Mouse (Mus musculus) heart, postnatal 0 days (tissue): ENCODE measurements around the gene Klf3. TPM values are rescaled to one million over a fixed set of nuclear protein-coding genes. Genes with fewer than 3 reads are reported as not detected.

ENCODE experiments used
- ATAC-seq: fragments of 200-750 bp; cut with Nextera tagmentation; 2 replicates; pipeline ENCODE4 v1.8.0; 2017; ENCODE audit warnings: low read depth, moderate number of reproducible peaks, moderate library complexity; ENCODE audit not compliant: insufficient read depth
- DNase-seq: peaks from one replicate; pipeline ENCODE4 v3.0.0-alpha.2; 2016; ENCODE audit warnings: low spot score
- H3K27ac ChIP-seq: fragments of 300-500 bp; sonication (generic); 2 replicates; pipeline ENCODE4 v1.5.1; 2014; ENCODE audit warnings: low read depth, mild to moderate bottlenecking
- H3K27me3 ChIP-seq: fragments of 300-500 bp; sonication (generic); 2 replicates; pipeline ENCODE4 v1.6.1; 2014; ENCODE audit warnings: low read length, mixed read lengths; ENCODE audit not compliant: control insufficient read depth, insufficient read depth
- H3K36me3 ChIP-seq: fragments of 300-500 bp; sonication (generic); replicated peaks from 2 replicates; pipeline ENCODE4 v1.6.1; 2014; ENCODE audit warnings: low read length, mixed read lengths; ENCODE audit not compliant: control insufficient read depth, insufficient read depth
- H3K4me1 ChIP-seq: fragments of 300-500 bp; sonication (generic); 2 replicates; pipeline ENCODE4 v1.6.1; 2014; ENCODE audit warnings: antibody characterized with exemption; ENCODE audit not compliant: control insufficient read depth, insufficient read depth
- H3K4me2 ChIP-seq: fragments of 300-500 bp; sonication (generic); 2 replicates; pipeline ENCODE4 v1.6.1; 2014; ENCODE audit warnings: low read depth, mild to moderate bottlenecking, low read length, moderate library complexity
- H3K4me3 ChIP-seq: fragments of 300-500 bp; sonication (generic); 2 replicates; pipeline ENCODE4 v1.5.1; 2014; ENCODE audit warnings: low read depth, low read length
- H3K9ac ChIP-seq: fragments of 300-500 bp; sonication (generic); replicated peaks from 2 replicates; pipeline ENCODE4 v1.6.1; 2014; ENCODE audit warnings: low read depth, low read length, mixed read lengths
- H3K9me3 ChIP-seq: fragments of 300-500 bp; sonication (generic); replicated peaks from 2 replicates; pipeline ENCODE4 v1.6.1; 2016; ENCODE audit warnings: low read length; ENCODE audit not compliant: control insufficient read depth
- CTCF ChIP-seq: IDR thresholded peaks from 2 replicates; pipeline ENCODE4 v1.5.1; 2016; ENCODE audit warnings: antibody characterized with exemption, control low read depth, low read depth
- EP300 ChIP-seq: IDR thresholded peaks from 2 replicates; pipeline ENCODE4 v1.6.1; 2016; ENCODE audit warnings: antibody characterized with exemption, low read depth
- WGBS: fragments of 180-500 bp; shearing (Covaris S2); extraction: QIAGEN DNeasy Blood & Tissue Kit; methylation state at CpG from one replicate; pipeline ENCODE4 v1.1.7; 2014; 5-methylcytosine and 5-hydroxymethylcytosine counted together
- polyA plus RNA-seq: library from polyadenylated mRNA; unstranded; fragments of >200 nt; fragmentation: Nextera tagmentation; extraction: Ambion mirVana; gene quantifications from 2 replicates; pipeline ENCODE4 v1.2.1, GENCODE M21; 2015
- total RNA-seq: library from RNA; depleted of rRNA; stranded (reverse); fragments of >200 nt; gene quantifications from 2 replicates; pipeline ENCODE4 v1.2.3, GENCODE M21; 2014; ENCODE audit warnings: low replicate concordance

The Klf3 gene
- total and polyA plus RNA-seq, 2 experiments from 2014 or later: 26.5 to 33.5 TPM

DNA sequence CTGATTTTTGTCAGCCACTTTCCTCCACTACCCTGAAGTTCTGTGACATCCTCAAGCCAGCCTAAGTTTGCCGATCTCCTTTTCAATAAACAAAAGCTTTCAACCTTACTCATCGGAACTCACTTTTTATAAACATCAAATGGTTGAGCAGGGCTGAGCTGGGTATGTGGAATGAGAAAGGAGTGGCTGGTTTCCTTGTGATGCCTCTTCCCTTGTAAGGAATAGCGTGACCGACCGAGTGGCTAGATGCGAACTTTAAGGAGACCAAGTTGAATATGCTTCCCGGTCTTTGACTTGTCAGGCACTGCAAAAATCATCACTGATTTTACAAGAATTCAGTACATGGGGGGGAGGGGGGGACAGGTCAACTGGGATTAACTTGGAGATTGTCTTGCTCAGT is 46.7 kb downstream of the Klf3 start:
- H3K9ac ChIP-seq: no peak overlapping the region
- 78% methylated on average over 7 of the region's 7 CpGs for WGBS
- 0 out of 2 replicates have a peak, but pooled peaks cover 5% of the 10 kb centered on the region for H3K4me1 ChIP-seq
- TF ChIP-seq CTCF: no peak
- no peak for TF ChIP-seq EP300
- peaks cover 1% of the 10 kb centered on the region for H3K9me3 ChIP-seq
- no peaks in the 10 kb centered on the region for H3K36me3 ChIP-seq
- no peak for DNase-seq
- H3K4me3 ChIP-seq: no peak overlapping the region
- H3K4me2 ChIP-seq: no peak overlapping the region
- no peak for ATAC-seq
- no peak overlapping the region for H3K27ac ChIP-seq
- H3K27me3 ChIP-seq: no peaks in the 10 kb centered on the region

- WGBS: 48% methylated on average over 5 of the region's 5 CpGs
- peak; percentile 64 for DNase-seq
- TF ChIP-seq CTCF (0 out of 2 replicates have a peak, but pooled peaks have one; percentile 7), EP300 (no peak)
Observed at GRCm38 (mm10) chr5:64852656-64853398, 49.6 kb downstream of the Klf3 start.

DNA sequence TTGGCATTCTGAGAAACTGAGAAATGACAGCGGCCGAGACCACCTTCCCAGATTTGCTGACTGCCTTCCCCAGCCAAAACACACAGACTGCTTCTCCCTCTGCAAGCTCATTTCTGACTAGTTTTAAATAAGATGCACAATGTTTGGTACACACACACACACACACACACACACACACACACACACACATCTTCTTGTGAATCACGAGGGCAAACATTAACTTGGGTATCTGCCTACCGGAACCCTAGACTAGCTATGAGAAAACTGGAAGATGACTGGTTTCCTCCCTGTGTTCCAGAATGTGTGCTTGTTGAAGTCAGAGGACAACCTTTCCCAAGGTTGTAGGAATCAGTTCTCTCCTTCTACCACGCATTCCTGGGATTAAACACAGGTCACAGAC is 50.2 kb downstream of the Klf3 start:
- H3K36me3 ChIP-seq: no peaks in the 10 kb centered on the region
- no peaks in the 10 kb centered on the region for H3K27me3 ChIP-seq
- H3K4me3 ChIP-seq: no peak overlapping the region
- ATAC-seq (no peak), DNase-seq (no peak)
- no peak overlapping the region for H3K27ac ChIP-seq
- TF ChIP-seq EP300: no peak
- 79% methylated on average over 5 of the region's 5 CpGs for WGBS
- no peak overlapping the region for H3K9ac ChIP-seq
- 0 out of 2 replicates have a peak, but pooled peaks cover 5% of the 10 kb centered on the region for H3K4me1 ChIP-seq
- H3K9me3 ChIP-seq: peaks cover 9% of the 10 kb centered on the region
- no peak overlapping the region for H3K4me2 ChIP-seq

More at GRCm38 (mm10) chr5:64852656-64853398, 49.6 kb downstream of the Klf3 start:
- H3K4me3 ChIP-seq: no peak overlapping the region
- peaks cover 9% of the 10 kb centered on the region for H3K9me3 ChIP-seq
- H3K27ac ChIP-seq: peak overlapping the region; percentile 32
- H3K36me3 ChIP-seq: no peaks in the 10 kb centered on the region
- no peak overlapping the region for H3K9ac ChIP-seq
- 0 out of 2 replicates have a peak, but pooled peaks cover 5% of the 10 kb centered on the region for H3K4me1 ChIP-seq
- H3K4me2 ChIP-seq: no peak overlapping the region
- ATAC-seq: peak; percentile 39; the same call in 1 of the 2 replicates
- H3K27me3 ChIP-seq: no peaks in the 10 kb centered on the region

GRCm38 (mm10) chr5:64855199-64855598 is 52.0 kb downstream of the Klf3 start:
- TF ChIP-seq CTCF (no peak), EP300 (no peak)
- Histone ChIP-seq H3K9ac (no peak overlapping the region), H3K4me2 (no peak overlapping the region), H3K36me3 (no peaks in the 10 kb centered on the region), H3K4me1 (0 out of 2 replicates have a peak, but pooled peaks cover 5% of the 10 kb centered on the region), H3K27me3 (no peaks in the 10 kb centered on the region), H3K4me3 (no peak overlapping the region), H3K9me3 (peaks cover 9% of the 10 kb centered on the region), H3K27ac (no peak overlapping the region)
- DNase-seq: no peak
- no peak for ATAC-seq

GRCm38 (mm10) chr5:64860900-64861470 is 57.8 kb downstream of the Klf3 start:
- Histone ChIP-seq H3K4me1 (peaks cover 11% of the 10 kb centered on the region), H3K4me2 (peak overlapping the region; percentile 44), H3K9me3 (no peaks in the 10 kb centered on the region), H3K4me3 (no peak overlapping the region; the same call in 1 of the 2 replicates), H3K9ac (no peak overlapping the region; the same call in 1 of the 2 replicates), H3K27me3 (no peaks in the 10 kb centered on the region), H3K36me3 (no peaks in the 10 kb centered on the region), H3K27ac (peak overlapping the region; percentile 60)
- no peak for DNase-seq
- ATAC-seq: no peak
- WGBS: 35% methylated on average over 5 of the region's 5 CpGs
- TF ChIP-seq EP300: no peak
- TF ChIP-seq CTCF: no peak
